Mouse (Mus musculus) urinary bladder, adult 18-20 months (tissue): ENCODE measurements around the gene 4930426L09Rik.

ENCODE experiments used
- DNase-seq, 2 experiments: peaks; one replicate each; pipeline ENCODE4 v3.0.0; 2022; ENCODE audit warnings: low spot score in 2 of 2, mixed read lengths in 2 of 2

Gene 4930426L09Rik

GRCm38 (mm10) chr2:19016348-19016747, 18.2 kb downstream of the 4930426L09Rik start:
- DNase-seq: no peak

GRCm38 (mm10) chr2:19016839-19017238, 18.7 kb downstream of the 4930426L09Rik start:
- DNase-seq: no peak

GRCm38 (mm10) chr2:19018034-19018433, 19.9 kb downstream of the 4930426L09Rik start:
- no peak for DNase-seq

DNA sequence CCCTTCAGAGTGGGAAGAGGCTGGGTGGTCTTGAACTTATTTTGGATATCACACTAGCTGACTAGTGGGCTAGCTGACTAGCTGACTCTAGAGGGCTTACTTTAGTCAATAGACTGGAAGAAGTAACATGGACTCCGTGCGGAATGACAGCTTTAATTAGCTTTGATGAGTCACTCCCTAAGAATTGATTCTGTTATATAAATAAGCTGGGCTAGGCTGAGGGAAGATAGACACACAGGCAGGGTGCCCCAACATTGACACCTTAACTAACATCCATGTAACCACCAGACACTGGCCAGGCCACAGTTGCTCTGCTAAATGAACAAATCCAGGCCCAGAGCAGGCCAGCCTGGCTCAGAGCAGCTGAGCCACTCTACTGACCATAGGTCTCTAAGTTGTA, 26.7 kb downstream of the 4930426L09Rik start:
- DNase-seq: no peak

DNA sequence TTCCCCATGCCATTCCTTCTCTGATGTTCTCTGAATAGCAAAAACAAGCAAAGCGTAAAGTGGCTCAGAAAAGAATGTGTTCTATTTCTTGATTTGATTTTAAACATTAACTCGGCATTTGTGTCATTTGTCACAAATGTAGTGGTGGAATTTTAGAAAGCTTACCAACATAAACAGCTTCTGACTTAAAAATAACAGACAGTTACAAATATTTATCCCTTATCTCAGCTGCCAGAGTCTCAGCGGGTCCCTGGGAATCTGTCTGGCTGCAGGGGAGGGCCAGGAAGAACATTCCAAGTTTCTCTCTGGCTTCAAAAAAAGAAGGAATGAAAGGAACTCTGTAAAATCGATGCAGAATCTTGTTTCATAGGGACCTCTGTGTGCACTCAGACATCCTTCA, 39.3 kb downstream of the 4930426L09Rik start:
- no peak for DNase-seq

DNA sequence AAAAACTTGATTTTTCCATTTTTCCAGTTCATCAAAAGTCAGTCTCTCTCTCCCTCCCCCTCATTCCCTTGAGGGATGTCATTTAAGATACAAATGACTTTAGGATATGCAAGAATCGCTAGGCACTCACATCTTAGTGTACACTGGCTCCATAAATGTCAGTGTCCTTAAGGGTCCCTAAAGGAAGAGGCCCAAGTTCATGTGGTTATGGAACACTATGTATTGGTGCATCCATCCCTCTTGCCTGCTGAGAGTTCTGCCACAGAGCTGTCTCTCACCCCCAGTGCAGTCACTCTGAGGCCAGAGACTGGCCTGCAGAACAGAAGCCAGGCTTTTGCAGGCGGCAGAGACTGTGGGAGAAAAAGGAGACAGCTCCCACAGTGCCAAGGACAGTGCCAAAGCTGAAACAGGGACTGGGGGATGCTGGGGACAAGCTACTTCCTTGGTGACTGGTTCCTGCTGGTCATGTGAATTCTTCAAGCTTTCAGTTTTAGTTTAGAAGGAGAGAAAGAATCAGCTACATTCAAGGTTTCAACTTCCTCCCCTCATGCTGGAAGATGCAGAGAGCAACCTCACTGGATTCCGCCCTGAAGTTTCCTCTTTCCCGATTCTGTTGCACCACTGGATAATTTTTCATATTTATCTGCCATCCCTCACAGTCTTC, 39.9 kb downstream of the 4930426L09Rik start:
- no peak for DNase-seq

- DNase-seq: no peak
Observed at GRCm38 (mm10) chr2:19048225-19048624, 50.1 kb downstream of the 4930426L09Rik start.

DNA sequence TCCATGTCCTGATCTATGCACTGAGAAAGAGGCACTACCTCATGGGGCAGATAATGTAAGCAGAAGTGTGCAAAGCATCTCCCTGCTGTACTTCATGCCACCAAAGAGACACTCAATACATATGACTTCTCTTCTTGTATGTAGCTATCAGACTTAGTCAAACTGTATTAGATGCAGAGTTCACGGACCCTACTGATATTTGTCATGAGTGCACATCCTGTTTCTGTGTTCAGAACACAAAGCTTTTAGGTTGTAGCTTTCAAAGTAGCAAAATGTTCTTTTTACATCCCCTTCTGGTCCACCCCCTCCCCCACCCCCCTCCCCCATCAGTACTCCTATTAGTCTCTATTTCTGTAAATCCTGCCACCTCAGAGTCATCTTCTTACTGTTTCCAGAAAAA, 51.2 kb downstream of the 4930426L09Rik start:
- DNase-seq: no peak
